Mouse (Mus musculus): Measurements from ENCODE around the gene Pgpep1l.

DNA sequence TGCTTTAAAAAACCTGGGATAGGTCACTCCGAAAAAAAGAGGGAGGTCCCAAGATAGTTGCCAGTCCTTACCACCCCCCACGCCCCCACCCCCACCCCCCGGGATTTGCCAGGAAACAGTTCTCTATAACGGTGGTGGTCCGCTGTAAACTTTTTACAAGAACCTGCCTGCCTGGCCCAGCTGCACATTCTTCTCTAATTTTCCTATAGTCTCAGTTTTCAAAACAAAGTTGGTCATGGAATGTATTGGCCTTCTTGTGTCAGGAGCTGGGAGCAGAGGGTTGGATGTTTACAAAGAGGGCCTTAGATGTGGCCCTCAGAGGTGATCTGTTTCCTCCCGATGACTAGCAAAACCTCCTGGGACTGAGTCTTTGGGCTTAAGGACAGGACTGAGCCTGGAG lies 39.7 kb upstream of the Pgpep1l start:
- no peak for TF ChIP-seq POLR2A (IDR thresholded peaks at IDR 0.05; ENCODE audit: low read depth, low read length)
- TF ChIP-seq CTCF (IDR thresholded peaks at IDR 0.05; ENCODE audit: extremely low read depth, insufficient read length, insufficient replicate concordance, low read depth, low read length) = no peak

Measured in small intestine, adult 2 months (tissue).